Mouse (Mus musculus) left cerebral cortex, postnatal 4 days (tissue): Measurements from ENCODE around the gene Eif2ak3. TPM values are rescaled to one million over a fixed set of nuclear protein-coding genes. Genes with fewer than 3 reads are reported as not detected.

Experiments used
- DNase-seq: peaks from one replicate; pipeline ENCODE4 v3.0.0-alpha.2; 2022
- intact Hi-C: fragments of 180-260 bp; cut with DNase I; formaldehyde crosslinking; loops from one replicate; pipeline ENCODE4 v1.15.1; 2025
- total RNA-seq, 2 experiments: library from RNA; stranded (reverse); gene quantifications; 2 replicates each; pipeline ENCODE4 v1.2.3; 2021

Gene Eif2ak3
- total RNA-seq, 2 experiments from 2014 or later = 20.1 to 21.1 TPM

GRCm38 (mm10) chr6:70829451-70829850, 14.9 kb upstream of the Eif2ak3 start:
- intact Hi-C loops = no loop called here
- DNase-seq = no peak

GRCm38 (mm10) chr6:70830552-70830951, 13.8 kb upstream of the Eif2ak3 start:
- DNase-seq = no peak
- intact Hi-C loops = no loop called here

GRCm38 (mm10) chr6:70831179-70831839, 13.0 kb upstream of the Eif2ak3 start:
- no peak for DNase-seq
- intact Hi-C loops = no loop called here

GRCm38 (mm10) chr6:70837297-70837696, 7.0 kb upstream of the Eif2ak3 start:
- DNase-seq = no peak
- intact Hi-C loops = no loop called here

- DNase-seq = no peak
- intact Hi-C loops = no loop called here
Observed at GRCm38 (mm10) chr6:70838532-70838931, 5.8 kb upstream of the Eif2ak3 start.

- intact Hi-C loops = no loop called here
- no peak for DNase-seq
Observed at GRCm38 (mm10) chr6:70840281-70840680, 4.0 kb upstream of the Eif2ak3 start.

- DNase-seq = no peak
- intact Hi-C loops = no loop called here
Observed at GRCm38 (mm10) chr6:70842991-70843390, 1.3 kb upstream of the Eif2ak3 start.

- intact Hi-C loops = no loop called here
- DNase-seq = no peak
Observed at GRCm38 (mm10) chr6:70844896-70845646, 756 bp downstream of the Eif2ak3 start.

GRCm38 (mm10) chr6:70847386-70847785, 3.1 kb downstream of the Eif2ak3 start:
- DNase-seq = no peak
- intact Hi-C loops = no loop called here

- DNase-seq = no peak
- intact Hi-C loops = no loop called here
Observed at GRCm38 (mm10) chr6:70853371-70853770, 9.1 kb downstream of the Eif2ak3 start.

GRCm38 (mm10) chr6:70855529-70856309, 11.4 kb downstream of the Eif2ak3 start:
- no peak for DNase-seq
- intact Hi-C loops = no loop called here

- no peak for DNase-seq
- intact Hi-C loops = no loop called here
Observed at GRCm38 (mm10) chr6:70862726-70863125, 18.4 kb downstream of the Eif2ak3 start.

GRCm38 (mm10) chr6:70864285-70864684, 20.0 kb downstream of the Eif2ak3 start:
- no peak for DNase-seq
- intact Hi-C loops = no loop called here

- intact Hi-C loops = no loop called here
- no peak for DNase-seq
Observed at GRCm38 (mm10) chr6:70866761-70867160, 22.4 kb downstream of the Eif2ak3 start.

GRCm38 (mm10) chr6:70867297-70867696, 23.0 kb downstream of the Eif2ak3 start:
- intact Hi-C loops = no loop called here
- no peak for DNase-seq

- intact Hi-C loops = no loop called here
- DNase-seq = no peak
Observed at GRCm38 (mm10) chr6:70871511-70871980, 27.2 kb downstream of the Eif2ak3 start.

- no peak for DNase-seq
- intact Hi-C loops = no loop called here
Observed at GRCm38 (mm10) chr6:70872128-70872527, 27.8 kb downstream of the Eif2ak3 start.

GRCm38 (mm10) chr6:70872570-70872969, 28.3 kb downstream of the Eif2ak3 start:
- no peak for DNase-seq
- intact Hi-C loops = no loop called here

GRCm38 (mm10) chr6:70874035-70874775, 29.9 kb downstream of the Eif2ak3 start:
- DNase-seq = no peak
- intact Hi-C loops = no loop called here

GRCm38 (mm10) chr6:70875017-70875416, 30.7 kb downstream of the Eif2ak3 start:
- intact Hi-C loops = no loop called here
- DNase-seq = no peak
